Mouse (Mus musculus) midbrain, embryonic 16.5 days (tissue): ENCODE measurements around the gene Ccdc69. TPM values are rescaled to one million over a fixed set of nuclear protein-coding genes. Genes with fewer than 3 reads are reported as not detected.

Experiments used
- ATAC-seq: fragments of 200-750 bp; cut with Nextera tagmentation; 2 replicates; pipeline ENCODE4 v1.8.0; 2017; ENCODE audit warnings: moderate TSS enrichment
- H3K27ac ChIP-seq: fragments of 300-500 bp; sonication (generic); 2 replicates; pipeline ENCODE4 v1.5.1; 2014; ENCODE audit warnings: mild to moderate bottlenecking, low read length, mixed read lengths
- H3K27me3 ChIP-seq: fragments of 300-500 bp; sonication (generic); 2 replicates; pipeline ENCODE4 v1.6.1; 2014; ENCODE audit warnings: low read depth, low read length, mixed read lengths; ENCODE audit not compliant: control insufficient read depth, insufficient read depth
- H3K36me3 ChIP-seq: fragments of 300-500 bp; sonication (generic); 2 replicates; pipeline ENCODE4 v1.6.1; 2014; ENCODE audit warnings: mild to moderate bottlenecking, low read length, moderate library complexity, mixed read lengths; ENCODE audit not compliant: control insufficient read depth, insufficient read depth
- H3K4me1 ChIP-seq: fragments of 300-500 bp; sonication (generic); 2 replicates; pipeline ENCODE4 v1.6.1; 2014; ENCODE audit warnings: mild to moderate bottlenecking, low read length, mixed read lengths; ENCODE audit not compliant: control insufficient read depth, insufficient read depth
- H3K4me2 ChIP-seq: fragments of 300-500 bp; sonication (generic); 2 replicates; pipeline ENCODE4 v1.6.1; 2014; ENCODE audit warnings: mild to moderate bottlenecking, low read length, mixed read lengths
- H3K4me3 ChIP-seq: fragments of 300-500 bp; sonication (generic); 2 replicates; pipeline ENCODE4 v1.5.1; 2014; ENCODE audit warnings: low read depth, mild to moderate bottlenecking, low read length, moderate library complexity, mixed read lengths
- H3K9ac ChIP-seq: fragments of 300-500 bp; sonication (generic); 2 replicates; pipeline ENCODE4 v1.6.1; 2014; ENCODE audit warnings: low read depth, low read length, mixed read lengths
- H3K9me3 ChIP-seq: fragments of 300-500 bp; sonication (generic); replicated peaks from 2 replicates; pipeline ENCODE4 v1.6.1; 2014; ENCODE audit warnings: mild to moderate bottlenecking, low read length, mixed read lengths; ENCODE audit not compliant: control insufficient read depth, poor library complexity, severe bottlenecking
- WGBS: fragments of 180-500 bp; shearing (Covaris S2); extraction: QIAGEN DNeasy Blood & Tissue Kit; methylation state at CpG from one replicate; pipeline ENCODE4 v1.1.7; 2014; 5-methylcytosine and 5-hydroxymethylcytosine counted together
- polyA plus RNA-seq: library from polyadenylated mRNA; unstranded; fragments of >200 nt; fragmentation: Nextera tagmentation; extraction: Ambion mirVana; gene quantifications from 2 replicates; pipeline ENCODE4 v1.2.1, GENCODE M21; 2015

Ccdc69 gene
- polyA plus RNA-seq, 1 experiment from 2014 or later: 0.19 TPM

DNA sequence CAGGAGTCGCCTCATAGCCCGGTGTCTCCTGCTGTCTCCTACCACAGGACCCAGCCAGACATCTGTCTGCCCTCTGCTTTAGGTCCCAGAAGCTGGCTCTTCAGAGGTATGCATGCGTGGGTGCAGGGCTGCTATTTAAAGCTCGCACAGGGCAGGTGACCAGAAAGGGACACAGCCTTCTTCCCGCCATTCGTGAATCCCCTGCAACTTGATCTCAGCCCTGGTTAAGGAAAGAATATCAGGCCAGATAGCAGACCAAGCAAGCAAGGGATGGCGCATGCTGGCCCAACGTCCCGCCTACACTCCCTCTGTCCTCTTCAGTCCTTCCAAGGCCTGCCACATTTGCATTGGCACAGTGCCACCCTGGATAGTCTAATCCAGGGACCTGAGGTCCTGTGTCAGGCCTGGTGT lies 62.1 kb downstream of the Ccdc69 start:
- 73% methylated on average over 9 of the region's 9 CpGs for WGBS

GRCm38 (mm10) chr11:55015264-55015663 lies 62.7 kb downstream of the Ccdc69 start:
- no peaks in the 10 kb centered on the region for H3K36me3 ChIP-seq
- peak; percentile 83 for ATAC-seq
- no peaks in the 10 kb centered on the region for H3K9me3 ChIP-seq
- H3K4me1 ChIP-seq: no peaks in the 10 kb centered on the region
- H3K4me2 ChIP-seq: no peak overlapping the region
- no peak overlapping the region for H3K4me3 ChIP-seq
- H3K27ac ChIP-seq: peak overlapping the region; percentile 36
- no peak overlapping the region for H3K9ac ChIP-seq
- no peaks in the 10 kb centered on the region for H3K27me3 ChIP-seq
- WGBS: 46% methylated on average over 3 of the region's 3 CpGs

More for the DNA sequence above, 62.1 kb downstream of the Ccdc69 start:
- H3K4me3 ChIP-seq: no peak overlapping the region
- H3K9ac ChIP-seq: no peak overlapping the region
- H3K27ac ChIP-seq: peak overlapping the region; percentile 36
- H3K27me3 ChIP-seq: no peaks in the 10 kb centered on the region
- H3K9me3 ChIP-seq: no peaks in the 10 kb centered on the region
- H3K36me3 ChIP-seq: no peaks in the 10 kb centered on the region
- no peak overlapping the region for H3K4me2 ChIP-seq
- peak; percentile 79 for ATAC-seq
- H3K4me1 ChIP-seq: no peaks in the 10 kb centered on the region

DNA sequence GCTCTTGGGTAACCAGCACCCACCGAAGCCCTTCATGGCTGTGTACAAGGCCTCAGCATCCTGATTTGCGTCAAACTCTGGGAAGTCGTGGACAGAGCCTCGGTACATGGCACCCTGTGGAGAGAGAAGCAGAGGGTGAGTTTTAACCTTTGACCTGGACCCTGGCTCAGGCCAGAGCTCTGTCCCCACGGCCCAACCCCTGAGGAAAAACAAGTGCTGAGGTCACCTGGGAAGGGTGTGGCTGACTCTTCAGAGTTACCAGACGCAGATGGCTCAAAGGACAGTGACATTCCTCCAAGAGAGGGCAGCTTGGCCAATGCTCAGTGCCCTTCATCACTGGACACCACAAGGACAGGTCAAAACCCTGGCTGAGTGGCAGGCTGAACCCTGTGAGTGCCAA lies 64.1 kb downstream of the Ccdc69 start:
- H3K36me3 ChIP-seq: no peaks in the 10 kb centered on the region
- 81% methylated on average over 6 of the region's 6 CpGs for WGBS
- H3K9me3 ChIP-seq: no peaks in the 10 kb centered on the region
- no peaks in the 10 kb centered on the region for H3K4me1 ChIP-seq
- no peak overlapping the region for H3K9ac ChIP-seq
- H3K4me2 ChIP-seq: no peak overlapping the region
- H3K27me3 ChIP-seq: no peaks in the 10 kb centered on the region
- ATAC-seq: no peak
- H3K27ac ChIP-seq: no peak overlapping the region
- no peak overlapping the region for H3K4me3 ChIP-seq

DNA sequence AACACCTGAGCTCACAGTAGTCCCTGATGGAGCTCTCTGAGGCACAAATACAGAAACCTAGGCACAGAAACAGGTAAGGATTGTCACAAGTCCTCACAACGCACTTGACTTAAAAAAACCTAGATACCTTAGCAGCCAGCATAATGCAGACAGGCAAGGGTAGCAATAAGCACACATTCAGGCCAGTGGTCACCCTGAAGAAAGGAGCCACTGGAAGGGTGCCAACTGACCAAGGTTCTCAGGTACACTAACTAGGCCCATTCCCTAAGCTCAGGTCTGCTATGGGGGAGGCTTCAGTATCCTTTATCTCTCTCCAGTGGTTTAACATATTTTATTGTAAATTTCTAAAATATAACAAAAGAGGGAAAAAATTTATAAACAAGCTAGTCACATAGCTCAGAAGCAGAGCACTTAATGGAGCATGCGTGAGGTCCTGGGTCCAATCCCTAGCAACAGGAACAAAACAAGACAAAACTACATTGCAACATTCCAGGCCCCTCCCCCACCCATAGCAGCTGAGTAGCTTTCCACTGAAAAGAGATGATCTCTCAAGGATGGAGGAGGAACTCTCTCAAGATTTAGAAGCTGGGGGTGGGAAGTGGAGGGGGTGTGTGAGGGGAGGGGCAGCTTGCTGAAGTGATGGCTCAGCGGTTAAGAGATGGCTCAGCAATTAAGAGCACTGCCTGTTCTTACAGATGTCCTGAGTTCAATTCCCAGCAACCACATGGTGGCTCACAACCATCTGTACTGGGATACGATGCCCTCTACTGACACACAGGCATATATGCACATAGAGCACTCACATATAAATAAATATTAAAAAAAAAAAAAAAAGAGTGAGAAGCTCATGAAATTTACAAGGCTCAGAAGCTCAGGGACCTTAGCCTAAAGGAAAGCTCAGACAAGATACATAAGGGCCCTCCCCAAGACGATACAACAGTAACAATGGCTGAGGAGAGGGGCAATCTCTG lies 65.1 kb downstream of the Ccdc69 start:
- Histone ChIP-seq H3K4me3 (no peak overlapping the region), H3K36me3 (no peaks in the 10 kb centered on the region), H3K4me1 (no peaks in the 10 kb centered on the region), H3K27ac (no peak overlapping the region), H3K27me3 (no peaks in the 10 kb centered on the region), H3K4me2 (no peak overlapping the region), H3K9ac (no peak overlapping the region), H3K9me3 (no peaks in the 10 kb centered on the region)
- WGBS: 74% methylated on average over 5 of the region's 5 CpGs
- no peak for ATAC-seq

- no peaks in the 10 kb centered on the region for H3K36me3 ChIP-seq
- no peak overlapping the region for H3K9ac ChIP-seq
- WGBS: 93% methylated on average over 3 of the region's 3 CpGs
- no peaks in the 10 kb centered on the region for H3K27me3 ChIP-seq
- H3K9me3 ChIP-seq: no peaks in the 10 kb centered on the region
- no peak overlapping the region for H3K27ac ChIP-seq
- no peak overlapping the region for H3K4me2 ChIP-seq
- no peaks in the 10 kb centered on the region for H3K4me1 ChIP-seq
- ATAC-seq: no peak
- H3K4me3 ChIP-seq: no peak overlapping the region
Measured at GRCm38 (mm10) chr11:55011440-55011839, 66.5 kb downstream of the Ccdc69 start.

GRCm38 (mm10) chr11:55008230-55008629 lies 69.7 kb downstream of the Ccdc69 start:
- Histone ChIP-seq H3K4me1 (no peaks in the 10 kb centered on the region), H3K27me3 (no peaks in the 10 kb centered on the region), H3K9me3 (no peaks in the 10 kb centered on the region), H3K9ac (no peak overlapping the region), H3K27ac (no peak overlapping the region), H3K4me3 (no peak overlapping the region), H3K4me2 (no peak overlapping the region), H3K36me3 (peaks cover 4% of the 10 kb centered on the region)
- ATAC-seq: no peak
- WGBS: 84% methylated on average over 6 of the region's 6 CpGs

GRCm38 (mm10) chr11:55005684-55006083 lies 72.2 kb downstream of the Ccdc69 start:
- Histone ChIP-seq H3K4me1 (no peaks in the 10 kb centered on the region), H3K9ac (no peak overlapping the region), H3K4me2 (no peak overlapping the region), H3K9me3 (no peaks in the 10 kb centered on the region), H3K4me3 (no peak overlapping the region), H3K36me3 (peaks cover 13% of the 10 kb centered on the region), H3K27me3 (no peaks in the 10 kb centered on the region), H3K27ac (no peak overlapping the region)
- no peak for ATAC-seq
- WGBS: 82% methylated on average over 5 of the region's 5 CpGs

DNA sequence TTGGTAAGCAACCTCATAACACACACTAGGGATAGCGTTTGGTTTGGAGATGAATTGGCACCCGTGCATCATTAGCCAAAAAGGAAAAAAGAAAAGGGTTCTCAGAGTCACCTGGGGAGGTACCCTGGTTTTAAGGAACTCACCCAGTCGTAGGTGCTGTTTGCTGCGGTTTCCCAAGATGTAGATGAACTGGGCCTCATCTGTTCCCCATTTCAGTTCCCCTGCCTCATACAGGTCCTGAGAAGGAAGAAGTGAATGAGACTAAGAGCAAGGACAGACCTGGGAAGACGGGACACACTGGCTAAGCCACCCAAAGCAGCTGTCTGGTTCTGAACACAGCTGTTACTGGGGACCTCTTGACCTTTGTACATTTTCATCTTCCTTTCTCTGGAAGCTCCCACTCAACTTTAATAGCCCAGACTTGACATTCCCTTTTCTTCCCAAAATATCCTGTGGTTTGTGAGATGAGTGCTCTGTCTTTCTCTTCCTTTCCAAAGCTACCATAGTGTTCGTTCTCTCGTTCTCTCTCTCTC lies 72.9 kb downstream of the Ccdc69 start:
- Histone ChIP-seq H3K9me3 (no peaks in the 10 kb centered on the region), H3K4me2 (no peak overlapping the region), H3K27ac (no peak overlapping the region), H3K4me1 (no peaks in the 10 kb centered on the region), H3K36me3 (peaks cover 13% of the 10 kb centered on the region), H3K9ac (no peak overlapping the region), H3K27me3 (no peaks in the 10 kb centered on the region), H3K4me3 (no peak overlapping the region)
- ATAC-seq: no peak
- 85% methylated on average over 7 of the region's 7 CpGs for WGBS
